Mouse (Mus musculus): ENCODE data around the gene Gna12. TPM values are rescaled to one million over a fixed set of nuclear protein-coding genes. Genes with fewer than 3 reads are reported as not detected.

Gene Gna12
- polyA plus RNA-seq, 1 experiment from 2014 or later, result 11.0 TPM

GRCm38 (mm10) chr5:140743706-140744131, 86.5 kb downstream of the Gna12 start:
- no peaks in the 10 kb centered on the region for H3K27me3 ChIP-seq
- no peak overlapping the region for H3K4me3 ChIP-seq
- 0 out of 2 replicates have a peak overlapping the region, but pooled peaks have one; percentile 8 for H3K9ac ChIP-seq
- ATAC-seq, result peak; percentile 13; the same call in 1 of the 2 replicates
- H3K9me3 ChIP-seq (replicated peaks), result no peaks in the 10 kb centered on the region
- no peak overlapping the region for H3K4me2 ChIP-seq
- no peaks in the 10 kb centered on the region for H3K36me3 ChIP-seq (ENCODE audit: poor library complexity, severe bottlenecking)
- 31% methylated on average over 12 of the region's 12 CpGs for WGBS
- H3K27ac ChIP-seq, result no peak overlapping the region
- peaks cover 5% of the 10 kb centered on the region; the same call in 1 of the 2 replicates for H3K4me1 ChIP-seq

- no peak overlapping the region for H3K4me2 ChIP-seq
- no peaks in the 10 kb centered on the region for H3K9me3 ChIP-seq (replicated peaks)
- 0 out of 2 replicates have a peak, but pooled peaks cover 5% of the 10 kb centered on the region for H3K4me1 ChIP-seq
- no peaks in the 10 kb centered on the region for H3K36me3 ChIP-seq (ENCODE audit: poor library complexity, severe bottlenecking)
- H3K27ac ChIP-seq, result no peak overlapping the region
- no peak overlapping the region for H3K4me3 ChIP-seq
- no peak for ATAC-seq
- peaks cover 5% of the 10 kb centered on the region for H3K27me3 ChIP-seq
- H3K9ac ChIP-seq, result no peak overlapping the region
Measured at GRCm38 (mm10) chr5:140741877-140742276, 88.4 kb downstream of the Gna12 start.

- Histone ChIP-seq H3K27me3 (peaks cover 14% of the 10 kb centered on the region), H3K4me1 (0 out of 2 replicates have a peak, but pooled peaks cover 5% of the 10 kb centered on the region), H3K36me3 (ENCODE audit: poor library complexity, severe bottlenecking) (no peaks in the 10 kb centered on the region), H3K9me3 (replicated peaks) (no peaks in the 10 kb centered on the region; the same call in 1 of the 2 replicates), H3K4me3 (no peak overlapping the region), H3K9ac (no peak overlapping the region), H3K27ac (no peak overlapping the region), H3K4me2 (no peak overlapping the region)
- ATAC-seq, result no peak
- WGBS, result 84% methylated on average over 11 of the region's 11 CpGs
Measured at GRCm38 (mm10) chr5:140741040-140741439, 89.2 kb downstream of the Gna12 start.

- Histone ChIP-seq H3K27me3 (peaks cover 26% of the 10 kb centered on the region), H3K4me1 (peaks cover 10% of the 10 kb centered on the region), H3K4me3 (no peak overlapping the region), H3K9me3 (replicated peaks) (no peaks in the 10 kb centered on the region; the same call in 1 of the 2 replicates), H3K27ac (no peak overlapping the region), H3K4me2 (no peak overlapping the region), H3K9ac (no peak overlapping the region), H3K36me3 (ENCODE audit: poor library complexity, severe bottlenecking) (no peaks in the 10 kb centered on the region)
- no peak for ATAC-seq
- WGBS, result 85% methylated on average over 12 of the region's 12 CpGs
Measured at GRCm38 (mm10) chr5:140739813-140740212, 90.4 kb downstream of the Gna12 start.

- no peaks in the 10 kb centered on the region; the same call in 1 of the 2 replicates for H3K9me3 ChIP-seq (replicated peaks)
- no peak for ATAC-seq
- no peak overlapping the region for H3K4me3 ChIP-seq
- no peak overlapping the region for H3K9ac ChIP-seq
- peaks cover 6% of the 10 kb centered on the region for H3K4me1 ChIP-seq
- no peaks in the 10 kb centered on the region for H3K36me3 ChIP-seq (ENCODE audit: poor library complexity, severe bottlenecking)
- H3K27ac ChIP-seq, result no peak overlapping the region
- H3K4me2 ChIP-seq, result peak overlapping the region; percentile 59; the same call in 1 of the 2 replicates
- peaks cover 32% of the 10 kb centered on the region for H3K27me3 ChIP-seq
- 27% methylated on average over 13 of the region's 13 CpGs for WGBS
Measured at GRCm38 (mm10) chr5:140736166-140736565, 94.1 kb downstream of the Gna12 start.

- Histone ChIP-seq H3K4me3 (peak overlapping the region; percentile 23), H3K4me2 (peak overlapping the region; percentile 59), H3K9ac (peak overlapping the region; percentile 30), H3K36me3 (ENCODE audit: poor library complexity, severe bottlenecking) (no peaks in the 10 kb centered on the region), H3K27ac (no peak overlapping the region), H3K27me3 (peaks cover 32% of the 10 kb centered on the region), H3K4me1 (peaks cover 6% of the 10 kb centered on the region), H3K9me3 (replicated peaks) (no peaks in the 10 kb centered on the region; the same call in 1 of the 2 replicates)
- no peak for ATAC-seq
- under 1% methylated on average over 21 of the region's 22 CpGs for WGBS
Measured at GRCm38 (mm10) chr5:140735297-140735696, 94.9 kb downstream of the Gna12 start.

GRCm38 (mm10) chr5:140733336-140733735, 96.9 kb downstream of the Gna12 start:
- Histone ChIP-seq H3K27me3 (peaks cover 32% of the 10 kb centered on the region), H3K9me3 (replicated peaks) (no peaks in the 10 kb centered on the region; the same call in 1 of the 2 replicates), H3K9ac (no peak overlapping the region), H3K4me1 (peaks cover 6% of the 10 kb centered on the region), H3K36me3 (ENCODE audit: poor library complexity, severe bottlenecking) (no peaks in the 10 kb centered on the region), H3K4me3 (no peak overlapping the region), H3K27ac (no peak overlapping the region), H3K4me2 (no peak overlapping the region)
- no peak for ATAC-seq
- 86% methylated on average over 3 of the region's 3 CpGs for WGBS

GRCm38 (mm10) chr5:140732195-140732594, 98.0 kb downstream of the Gna12 start:
- Histone ChIP-seq H3K36me3 (ENCODE audit: poor library complexity, severe bottlenecking) (no peaks in the 10 kb centered on the region), H3K27ac (no peak overlapping the region), H3K9me3 (replicated peaks) (no peaks in the 10 kb centered on the region; the same call in 1 of the 2 replicates), H3K4me1 (peaks cover 7% of the 10 kb centered on the region), H3K9ac (no peak overlapping the region), H3K4me3 (no peak overlapping the region), H3K4me2 (no peak overlapping the region), H3K27me3 (peaks cover 30% of the 10 kb centered on the region)
- WGBS, result 71% methylated on average over 4 of the region's 4 CpGs
- no peak for ATAC-seq

- 90% methylated on average over 11 of the region's 11 CpGs for WGBS
- Histone ChIP-seq H3K4me1 (peaks cover 17% of the 10 kb centered on the region), H3K36me3 (ENCODE audit: poor library complexity, severe bottlenecking) (no peaks in the 10 kb centered on the region), H3K4me2 (no peak overlapping the region), H3K9ac (no peak overlapping the region), H3K4me3 (no peak overlapping the region), H3K27ac (no peak overlapping the region), H3K27me3 (peaks cover 20% of the 10 kb centered on the region), H3K9me3 (replicated peaks) (no peaks in the 10 kb centered on the region; the same call in 1 of the 2 replicates)
- ATAC-seq, result no peak
Measured at GRCm38 (mm10) chr5:140731040-140731797, 99.0 kb downstream of the Gna12 start.

- H3K9ac ChIP-seq, result no peak overlapping the region
- H3K27me3 ChIP-seq, result no peaks in the 10 kb centered on the region
- H3K4me1 ChIP-seq, result peaks cover 46% of the 10 kb centered on the region
- H3K27ac ChIP-seq, result peak overlapping the region; percentile 5; the same call in 1 of the 2 replicates
- no peak overlapping the region for H3K4me2 ChIP-seq
- H3K9me3 ChIP-seq (replicated peaks), result no peaks in the 10 kb centered on the region
- no peak overlapping the region for H3K4me3 ChIP-seq
- no peak for ATAC-seq
- H3K36me3 ChIP-seq (ENCODE audit: poor library complexity, severe bottlenecking), result no peaks in the 10 kb centered on the region
- 87% methylated on average over 17 of the region's 17 CpGs for WGBS
Measured at GRCm38 (mm10) chr5:140726946-140727740, 103.1 kb downstream of the Gna12 start.

GRCm38 (mm10) chr5:140726062-140726839, 104.0 kb downstream of the Gna12 start:
- H3K9me3 ChIP-seq (replicated peaks), result no peaks in the 10 kb centered on the region
- 56% methylated on average over 7 of the region's 7 CpGs for WGBS
- no peak overlapping the region; the same call in 1 of the 2 replicates for H3K9ac ChIP-seq
- ATAC-seq, result peak; percentile 85
- no peaks in the 10 kb centered on the region for H3K36me3 ChIP-seq (ENCODE audit: poor library complexity, severe bottlenecking)
- no peak overlapping the region for H3K4me2 ChIP-seq
- peak overlapping the region; percentile 81 for H3K27ac ChIP-seq
- H3K4me1 ChIP-seq, result peaks cover 47% of the 10 kb centered on the region
- no peaks in the 10 kb centered on the region for H3K27me3 ChIP-seq
- H3K4me3 ChIP-seq, result no peak overlapping the region
